Mouse (Mus musculus): ENCODE data around the gene Pramef8. TPM values are rescaled to one million over a fixed set of nuclear protein-coding genes. Genes with fewer than 3 reads are reported as not detected.
"Not testable (repeated sequence)": the region's sequence is repeated elsewhere in the genome, so short reads cannot be mapped to it uniquely, and the experiment has no call there.

The Pramef8 gene
- polyA plus RNA-seq, 1 experiment = 22.9 TPM

GRCm38 (mm10) chr4:143411566-143412218 is 534 bp upstream of the Pramef8 start:
- Histone ChIP-seq H3K4me3 (ENCODE audit: insufficient read depth, low read length) (peak overlapping the region; percentile 33), H3K4me1 (ENCODE audit: control insufficient read depth, insufficient read depth, low read length) (no peaks in the 10 kb centered on the region), H3K27ac (ENCODE audit: insufficient read depth, low read length) (no peak overlapping the region)
- no peak for TF ChIP-seq CTCF (IDR thresholded peaks at IDR 0.05; ENCODE audit: borderline replicate concordance, insufficient read depth, low read length)
- TF ChIP-seq POLR2A (IDR thresholded peaks at IDR 0.05; ENCODE audit: low read depth, low read length) = no peak; the same call in 1 of the 2 replicates

DNA sequence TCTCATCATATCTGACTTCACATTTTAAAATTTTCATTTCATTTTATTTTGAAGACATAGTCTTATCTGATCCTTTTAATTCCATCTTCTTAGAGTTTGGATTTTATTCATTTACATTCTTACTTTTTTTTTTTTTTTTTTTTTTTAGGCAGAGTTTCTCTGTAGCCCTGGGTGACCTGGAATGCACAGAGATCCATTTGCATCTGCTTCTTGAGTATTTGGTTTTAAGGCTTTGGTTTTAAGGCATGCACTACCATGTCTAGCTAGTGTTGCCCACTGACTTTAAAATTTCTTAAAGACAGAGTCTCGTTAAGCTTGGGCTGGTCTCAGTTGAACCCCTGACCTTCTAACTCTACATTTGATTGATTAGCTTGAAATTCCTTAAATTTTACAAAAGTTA is 1.4 kb downstream of the Pramef8 start:
- Histone ChIP-seq H3K27ac (ENCODE audit: insufficient read depth, low read length) (no peak overlapping the region), H3K4me1 (ENCODE audit: control insufficient read depth, insufficient read depth, low read length) (no peaks in the 10 kb centered on the region), H3K4me3 (ENCODE audit: insufficient read depth, low read length) (no peak overlapping the region)
- TF ChIP-seq POLR2A (IDR thresholded peaks at IDR 0.05; ENCODE audit: low read depth, low read length) (no peak), CTCF (IDR thresholded peaks at IDR 0.05; ENCODE audit: borderline replicate concordance, insufficient read depth, low read length) (no peak)

GRCm38 (mm10) chr4:143414121-143414520 is 1.9 kb downstream of the Pramef8 start:
- TF ChIP-seq POLR2A (IDR thresholded peaks at IDR 0.05; ENCODE audit: low read depth, low read length) (no peak), CTCF (IDR thresholded peaks at IDR 0.05; ENCODE audit: borderline replicate concordance, insufficient read depth, low read length) (no peak)
- H3K4me1 ChIP-seq (ENCODE audit: control insufficient read depth, insufficient read depth, low read length) = no peaks in the 10 kb centered on the region
- H3K4me3 ChIP-seq (ENCODE audit: insufficient read depth, low read length) = no peak overlapping the region
- no peak overlapping the region for H3K27ac ChIP-seq (ENCODE audit: insufficient read depth, low read length)

DNA sequence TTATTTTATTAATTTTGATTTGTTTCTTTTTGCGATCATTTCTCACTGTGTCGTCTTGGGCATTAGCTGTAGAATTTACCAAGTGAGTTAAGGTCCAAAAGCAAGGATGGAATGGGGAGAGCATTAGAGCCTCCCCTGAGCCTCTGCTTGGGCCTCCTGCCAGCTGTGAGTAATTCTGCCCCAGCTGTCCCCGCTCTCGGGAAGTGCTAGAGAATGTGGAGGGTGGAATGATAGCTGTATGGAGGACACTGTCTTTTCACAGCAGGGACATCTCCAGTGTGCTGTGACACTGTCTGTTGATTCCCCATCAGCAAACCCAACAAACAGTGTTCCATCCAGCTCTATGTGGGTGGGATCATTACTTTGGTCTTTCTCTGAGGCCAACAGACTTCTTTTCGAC is 14.5 kb downstream of the Pramef8 start:
- H3K4me1 ChIP-seq (ENCODE audit: control insufficient read depth, insufficient read depth, low read length); H3K27ac ChIP-seq (ENCODE audit: insufficient read depth, low read length); H3K4me3 ChIP-seq (ENCODE audit: insufficient read depth, low read length): not testable (repeated sequence)

GRCm38 (mm10) chr4:143450224-143450623 is 38.0 kb downstream of the Pramef8 start, which contains the start of gene Oog4:
Gene Oog4 (minus strand): TSS chr4:143450324.
- H3K27ac ChIP-seq (ENCODE audit: insufficient read depth, low read length) = no peak within 1 kb of the TSS
- H3K4me1 ChIP-seq (ENCODE audit: control insufficient read depth, insufficient read depth, low read length) = no peaks in the 10 kb centered on the region
- no peak for TF ChIP-seq POLR2A (IDR thresholded peaks at IDR 0.05; ENCODE audit: low read depth, low read length)
- no peak for TF ChIP-seq CTCF (IDR thresholded peaks at IDR 0.05; ENCODE audit: borderline replicate concordance, insufficient read depth, low read length)
- H3K4me3 ChIP-seq (ENCODE audit: insufficient read depth, low read length) = no peak within 1 kb of the TSS

Other genes with a start within 250 kb of the Pramef8 start
- gene Prdm2, start 199.4 kb upstream of the Pramef8 start, polyA plus RNA-seq (2011; ENCODE audit: insufficient read length, low read depth, missing spikeins) = 26.2 and 28.6 TPM in 2 replicates
- gene Pdpn, start 112.9 kb upstream of the Pramef8 start, polyA plus RNA-seq (2011; ENCODE audit: insufficient read length, low read depth, missing spikeins) = 163 and 184 TPM in 2 replicates
- gene Lrrc38, start 62.7 kb upstream of the Pramef8 start, polyA plus RNA-seq (2011; ENCODE audit: insufficient read length, low read depth, missing spikeins) = not detected in 2 replicates
- gene Pramel1, start 18.0 kb upstream of the Pramef8 start, polyA plus RNA-seq (2011; ENCODE audit: insufficient read length, low read depth, missing spikeins) = not detected in 2 replicates
- gene Oog4, start 37.9 kb downstream of the Pramef8 start, polyA plus RNA-seq (2011; ENCODE audit: insufficient read length, low read depth, missing spikeins) = not detected in 2 replicates
- gene Gm13043, start 98.9 kb downstream of the Pramef8 start, polyA plus RNA-seq (2011; ENCODE audit: insufficient read length, low read depth, missing spikeins) = not detected in 2 replicates
- not detected in 2 replicates for gene Gm13040, start 123.5 kb downstream of the Pramef8 start, polyA plus RNA-seq (2011; ENCODE audit: insufficient read length, low read depth, missing spikeins)
- gene BC080695, start 139.3 kb downstream of the Pramef8 start, polyA plus RNA-seq (2011; ENCODE audit: insufficient read length, low read depth, missing spikeins) = not detected in 2 replicates
- not detected in 2 replicates for gene Gm13057, start 139.3 kb downstream of the Pramef8 start, polyA plus RNA-seq (2011; ENCODE audit: insufficient read length, low read depth, missing spikeins)
- gene Gm13083, start 202.6 kb downstream of the Pramef8 start, polyA plus RNA-seq (2011; ENCODE audit: insufficient read length, low read depth, missing spikeins) = not detected in 2 replicates
- gene Gm13088, start 244.8 kb downstream of the Pramef8 start, polyA plus RNA-seq (2011; ENCODE audit: insufficient read length, low read depth, missing spikeins) = not detected in 2 replicates